Mouse (Mus musculus) adrenal gland, postnatal 25 days (tissue): ENCODE measurements around the gene Aldh3b2. TPM values are rescaled to one million over a fixed set of nuclear protein-coding genes. Genes with fewer than 3 reads are reported as not detected.

Experiments
- DNase-seq: peaks from one replicate; pipeline ENCODE4 v3.0.0; 2021; ENCODE audit warnings: mixed read lengths
- long read RNA-seq: library from polyadenylated mRNA; stranded (forward); transcript quantifications from one replicate; pipeline ENCODE4 v2.0.0, GENCODE M21; 2021
- total RNA-seq: library from RNA; stranded (reverse); gene quantifications from 2 replicates; pipeline ENCODE4 v1.2.3, GENCODE M21; 2021

The Aldh3b2 gene
- 10.0 and 11.6 TPM in 2 replicates for total RNA-seq
- long read RNA-seq, transcript Aldh3b2-201 (10 exons, 2,142 nt), result major isoform, 6 of 6 reads
- long read RNA-seq, partial matches to known transcripts, result 0 of 6 reads
- long read RNA-seq, other reads (novel, unspliced or antisense), result 0 of 6 reads

GRCm38 (mm10) chr19:3972229-3972628 lies at the start of gene Aldh3b2:
TSS of gene Aldh3b2 (plus strand) at chr19:3972328.
- DNase-seq, result no peak

GRCm38 (mm10) chr19:3922661-3923371 lies 49.3 kb upstream of the Aldh3b2 start:
- DNase-seq, result no peak

- no peak for DNase-seq
Observed at GRCm38 (mm10) chr19:3923586-3923985, 48.5 kb upstream of the Aldh3b2 start.

GRCm38 (mm10) chr19:3924190-3924589 lies 47.9 kb upstream of the Aldh3b2 start:
- peak; percentile 64 for DNase-seq

GRCm38 (mm10) chr19:3924868-3925267 lies 47.3 kb upstream of the Aldh3b2 start:
- DNase-seq, result no peak

- DNase-seq, result no peak
Observed at GRCm38 (mm10) chr19:3925859-3926258, 46.3 kb upstream of the Aldh3b2 start.

- DNase-seq, result no peak
Observed at GRCm38 (mm10) chr19:3926279-3926678, 45.8 kb upstream of the Aldh3b2 start.

- DNase-seq, result no peak
Observed at GRCm38 (mm10) chr19:3926685-3927084, 45.4 kb upstream of the Aldh3b2 start.

- DNase-seq, result no peak
Observed at GRCm38 (mm10) chr19:3927989-3928388, 44.1 kb upstream of the Aldh3b2 start.

- no peak for DNase-seq
Observed at GRCm38 (mm10) chr19:3928779-3929178, 43.3 kb upstream of the Aldh3b2 start.

GRCm38 (mm10) chr19:3929211-3929941 lies 42.8 kb upstream of the Aldh3b2 start, which contains the start of gene Aldh3b1:
TSS of gene Aldh3b1 (minus strand) at chr19:3929808.
- DNase-seq, result peak; percentile 98

- no peak for DNase-seq
Observed at GRCm38 (mm10) chr19:3930262-3931057, 41.7 kb upstream of the Aldh3b2 start.

GRCm38 (mm10) chr19:3931716-3932115 lies 40.4 kb upstream of the Aldh3b2 start:
- no peak for DNase-seq

GRCm38 (mm10) chr19:3935032-3935895 lies 36.9 kb upstream of the Aldh3b2 start, which contains the start of gene Unc93b1:
TSS of gene Unc93b1 (plus strand) at chr19:3935186.
- DNase-seq, result peak; percentile 77

GRCm38 (mm10) chr19:3935896-3936850 lies 36.0 kb upstream of the Aldh3b2 start:
- peak; percentile 60 for DNase-seq

- DNase-seq, result no peak
Observed at GRCm38 (mm10) chr19:3942315-3942714, 29.8 kb upstream of the Aldh3b2 start.

GRCm38 (mm10) chr19:3942986-3943735 lies 29.0 kb upstream of the Aldh3b2 start:
- DNase-seq, result no peak

- DNase-seq, result no peak
Observed at GRCm38 (mm10) chr19:3945872-3946564, 26.1 kb upstream of the Aldh3b2 start.

GRCm38 (mm10) chr19:3946715-3947114 lies 25.4 kb upstream of the Aldh3b2 start:
- DNase-seq, result peak; percentile 61
